Mouse (Mus musculus): Measurements from ENCODE around the gene Olfr12. TPM values are rescaled to one million over a fixed set of nuclear protein-coding genes. Genes with fewer than 3 reads are reported as not detected.

Gene Olfr12
- polyA plus RNA-seq, 1 experiment from 2014 or later = not detected

DNA sequence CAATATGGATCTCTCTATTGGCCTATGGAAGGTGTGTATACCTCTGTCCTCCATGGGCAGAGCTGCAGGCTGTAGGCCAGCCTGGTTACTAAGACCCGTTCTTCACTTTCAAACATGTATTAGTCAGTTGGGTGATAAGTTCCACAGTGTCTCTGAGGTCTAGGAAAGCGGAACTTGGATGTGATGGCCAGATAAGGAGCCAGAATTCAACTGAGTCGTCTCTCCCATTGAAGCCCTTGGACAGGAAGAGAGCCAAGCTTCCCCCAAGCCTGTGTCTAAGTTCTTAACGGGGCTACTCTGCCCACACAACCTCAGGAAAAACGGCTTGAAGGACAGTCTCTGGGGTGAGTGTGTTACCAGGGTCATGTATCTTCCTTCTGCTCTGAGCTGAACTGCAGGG lies 41.8 kb downstream of the Olfr12 start:
- H3K9ac ChIP-seq = no peak overlapping the region
- no peak overlapping the region for H3K4me3 ChIP-seq
- no peaks in the 10 kb centered on the region for H3K36me3 ChIP-seq
- no peak overlapping the region for H3K27ac ChIP-seq
- no peak for ATAC-seq (ENCODE audit: low FRiP score)
- WGBS = 79% methylated on average over 5 of the region's 5 CpGs
- H3K27me3 ChIP-seq = 0 out of 2 replicates have a peak, but pooled peaks cover 10% of the 10 kb centered on the region
- H3K4me2 ChIP-seq = no peak overlapping the region
- no peaks in the 10 kb centered on the region for H3K4me1 ChIP-seq (replicated peaks)
- H3K9me3 ChIP-seq = no peaks in the 10 kb centered on the region

DNA sequence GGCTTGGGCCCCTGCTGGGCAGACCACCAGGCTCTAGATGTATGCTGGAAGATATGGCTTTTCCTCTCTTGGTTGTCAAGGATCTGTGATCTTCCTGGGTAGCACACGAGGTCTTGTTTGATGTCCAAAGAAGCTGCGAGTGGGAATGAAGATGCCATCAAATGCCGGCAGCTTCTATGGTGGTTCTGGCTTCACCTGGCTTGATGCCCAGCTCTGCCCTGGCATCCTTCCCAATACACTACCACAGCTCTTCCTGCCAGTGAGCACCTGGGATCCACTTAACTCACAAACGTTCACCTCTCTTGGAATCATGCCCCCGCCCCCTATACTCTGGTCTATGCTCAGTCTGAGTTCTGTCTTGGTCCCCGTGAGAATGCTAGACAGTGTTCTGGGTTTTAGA lies 49.5 kb downstream of the Olfr12 start:
- no peak overlapping the region for H3K9ac ChIP-seq
- WGBS = 87% methylated on average over 6 of the region's 6 CpGs
- no peak overlapping the region for H3K4me3 ChIP-seq
- ATAC-seq (ENCODE audit: low FRiP score) = no peak
- H3K36me3 ChIP-seq = no peaks in the 10 kb centered on the region
- H3K4me2 ChIP-seq = no peak overlapping the region
- no peaks in the 10 kb centered on the region for H3K4me1 ChIP-seq (replicated peaks)
- H3K27me3 ChIP-seq = no peaks in the 10 kb centered on the region
- H3K9me3 ChIP-seq = no peaks in the 10 kb centered on the region
- H3K27ac ChIP-seq = no peak overlapping the region

DNA sequence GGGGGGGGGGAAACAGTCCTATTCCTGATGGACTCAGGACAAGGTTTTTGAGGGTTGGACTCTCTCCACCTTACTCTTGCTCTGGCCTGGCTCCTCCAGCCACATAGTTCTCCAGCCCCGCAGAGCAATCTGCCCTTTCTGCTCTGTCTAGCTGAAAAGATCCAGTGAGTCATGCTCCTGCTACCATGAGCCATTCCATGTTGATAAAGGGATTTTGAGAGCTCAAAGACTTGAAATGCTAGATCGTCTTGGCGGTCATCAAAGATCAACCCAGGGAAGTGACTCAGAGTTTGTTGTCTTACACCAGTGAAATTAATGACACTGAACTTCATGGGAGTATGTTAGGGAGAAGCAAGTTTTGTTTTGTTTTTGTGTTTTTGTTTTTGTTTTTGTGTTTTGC lies 51.8 kb downstream of the Olfr12 start:
- no peak overlapping the region for H3K4me2 ChIP-seq
- 90% methylated on average over 3 of the region's 3 CpGs for WGBS
- no peaks in the 10 kb centered on the region for H3K27me3 ChIP-seq
- H3K27ac ChIP-seq = no peak overlapping the region
- no peak overlapping the region for H3K4me3 ChIP-seq
- H3K9ac ChIP-seq = no peak overlapping the region
- H3K9me3 ChIP-seq = no peaks in the 10 kb centered on the region
- no peaks in the 10 kb centered on the region for H3K36me3 ChIP-seq
- ATAC-seq (ENCODE audit: low FRiP score) = no peak
- no peaks in the 10 kb centered on the region for H3K4me1 ChIP-seq (replicated peaks)

DNA sequence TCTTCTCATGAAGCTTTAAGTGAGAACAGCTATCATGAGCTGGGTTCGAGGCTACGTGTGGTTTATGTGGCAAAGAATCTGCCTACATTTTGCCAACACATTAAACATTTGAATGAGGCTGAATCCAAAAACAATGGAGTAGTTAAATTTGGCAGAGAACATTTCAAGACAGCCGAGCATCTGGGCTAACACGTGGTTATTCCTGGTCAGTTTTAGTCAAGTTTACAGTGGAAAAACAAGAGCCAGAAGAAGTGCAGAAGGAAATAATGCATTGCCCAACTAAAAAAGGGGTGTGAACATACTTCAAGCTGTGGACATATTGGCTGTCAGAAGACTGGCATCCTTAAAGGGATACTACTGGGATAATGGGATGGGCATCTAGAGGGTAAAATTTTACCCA lies 53.7 kb downstream of the Olfr12 start:
- Histone ChIP-seq H3K4me1 (replicated peaks) (no peaks in the 10 kb centered on the region), H3K27ac (no peak overlapping the region), H3K9ac (no peak overlapping the region), H3K36me3 (no peaks in the 10 kb centered on the region), H3K4me2 (no peak overlapping the region), H3K4me3 (no peak overlapping the region), H3K9me3 (no peaks in the 10 kb centered on the region), H3K27me3 (peaks cover 12% of the 10 kb centered on the region; the same call in 1 of the 2 replicates)
- ATAC-seq (ENCODE audit: low FRiP score) = no peak
- 85% methylated on average over 4 of the region's 4 CpGs for WGBS

Other genes starting within 250 kb of the Olfr12 start
- gene Ndufa10, start 143.9 kb upstream of the Olfr12 start, polyA plus RNA-seq (2015; fragmentation: Nextera tagmentation; extraction: Ambion mirVana) = 279 and 295 TPM in 2 replicates
- not detected in 2 replicates for gene Olfr1416, start 132.7 kb upstream of the Olfr12 start, polyA plus RNA-seq (2015; fragmentation: Nextera tagmentation; extraction: Ambion mirVana)
- gene Olfr1415, start 121.7 kb upstream of the Olfr12 start, polyA plus RNA-seq (2015; fragmentation: Nextera tagmentation; extraction: Ambion mirVana) = not detected in 2 replicates
- gene Olfr1414, start 99.1 kb upstream of the Olfr12 start, polyA plus RNA-seq (2015; fragmentation: Nextera tagmentation; extraction: Ambion mirVana) = not detected in 2 replicates
- not detected in 2 replicates for gene Olfr1413, start 46.5 kb upstream of the Olfr12 start, polyA plus RNA-seq (2015; fragmentation: Nextera tagmentation; extraction: Ambion mirVana)
- not detected in 2 replicates for gene Olfr1412, start 32.0 kb upstream of the Olfr12 start, polyA plus RNA-seq (2015; fragmentation: Nextera tagmentation; extraction: Ambion mirVana)
- not detected in 2 replicates for gene Olfr1411, start 23.4 kb upstream of the Olfr12 start, polyA plus RNA-seq (2015; fragmentation: Nextera tagmentation; extraction: Ambion mirVana)
- gene Olfr1410, start 12.0 kb upstream of the Olfr12 start, polyA plus RNA-seq (2015; fragmentation: Nextera tagmentation; extraction: Ambion mirVana) = not detected in 2 replicates
- gene Cops9, start 24.2 kb downstream of the Olfr12 start, polyA plus RNA-seq (2015; fragmentation: Nextera tagmentation; extraction: Ambion mirVana) = 597 TPM in 2 replicates
- 0.12 TPM in 1 of 2 replicates, not detected in the other for gene Otos, start 31.1 kb downstream of the Olfr12 start, polyA plus RNA-seq (2015; fragmentation: Nextera tagmentation; extraction: Ambion mirVana)
- gene Gpc1, start 213.9 kb downstream of the Olfr12 start, polyA plus RNA-seq (2015; fragmentation: Nextera tagmentation; extraction: Ambion mirVana) = 56.2 and 57.1 TPM in 2 replicates

Measured in hindbrain, embryonic 13.5 days (tissue).